Mouse (Mus musculus): Measurements from ENCODE around the gene Hormad1.

Hormad1 gene

DNA sequence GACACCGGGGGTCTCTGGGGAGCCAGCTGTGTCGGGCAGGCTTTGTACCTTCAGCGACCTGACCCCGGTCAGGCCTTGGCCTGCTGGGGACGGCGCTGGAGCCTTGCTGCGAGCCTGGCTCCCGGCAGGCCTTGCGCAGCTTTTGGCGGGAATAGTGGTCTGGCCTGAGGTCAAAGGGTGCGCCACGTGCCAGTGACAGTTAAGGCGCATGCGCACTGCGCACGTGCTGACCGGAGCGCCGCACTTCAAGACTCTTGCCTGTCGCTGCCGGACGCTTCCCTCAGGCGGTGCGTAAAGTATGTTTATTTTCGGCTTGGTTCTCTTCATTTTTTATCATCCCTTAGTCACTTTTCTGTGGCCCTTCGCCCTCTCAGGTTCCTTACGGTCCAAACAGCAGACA lies at the start of gene Hormad1:
Gene Hormad1, plus strand, starts transcription at position 241 of the 400 bp plus-strand sequence.
- DNase-seq (ENCODE audit: low spot score in 2 of 2): no peak

DNA sequence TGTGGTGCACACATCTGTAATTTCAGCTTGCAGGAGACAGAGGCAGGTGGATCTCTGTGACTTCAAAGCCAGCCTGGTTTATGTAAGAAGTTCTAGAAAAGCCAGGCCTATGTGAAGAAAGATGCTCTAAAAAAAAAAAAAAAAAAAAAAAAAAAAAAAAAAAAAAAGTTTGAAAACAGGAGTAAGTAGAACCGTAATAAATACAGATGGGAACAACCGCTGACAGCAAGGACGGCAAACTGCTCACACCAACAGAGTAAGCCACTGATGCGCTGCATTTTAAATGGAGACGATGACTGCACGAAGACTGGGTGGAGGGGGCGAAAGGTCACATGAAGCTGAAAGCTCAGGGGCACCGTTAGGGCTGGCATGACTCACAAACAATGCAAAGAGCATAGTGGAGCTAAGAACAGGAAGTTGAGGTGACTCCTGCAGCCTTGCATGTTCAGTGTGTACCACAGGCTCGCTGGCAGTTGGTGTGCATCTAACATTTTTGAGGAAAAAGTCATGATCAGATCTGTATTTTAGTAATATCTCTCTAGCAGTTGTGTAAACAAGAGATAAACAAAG lies 47.8 kb upstream of the Hormad1 start:
- DNase-seq (ENCODE audit: low spot score in 2 of 2): peak; percentile 40 to 46

DNA sequence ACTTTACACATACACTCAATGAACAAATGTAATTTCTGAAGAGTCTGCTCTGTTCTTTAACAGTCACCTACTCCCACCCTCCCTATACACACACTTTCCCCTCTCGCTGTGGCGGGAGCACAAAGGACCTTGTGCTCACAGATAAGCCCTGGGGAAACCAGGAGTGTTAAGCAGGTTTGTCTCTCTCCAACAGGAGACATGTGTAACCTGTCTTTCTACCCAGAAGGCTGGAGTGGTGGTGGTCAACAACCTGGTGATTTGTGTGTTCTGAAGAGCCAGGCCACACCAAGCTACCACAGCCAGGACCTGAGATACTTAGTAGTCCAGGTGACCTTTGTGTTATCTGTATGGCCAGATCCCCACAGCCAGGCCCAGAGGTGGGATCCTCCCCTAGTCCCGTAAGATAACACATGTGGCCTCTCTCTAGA lies 42.8 kb upstream of the Hormad1 start:
- DNase-seq (ENCODE audit: low spot score in 2 of 2): peak; percentile 44 to 68

GRCm38 (mm10) chr3:95517493-95517898 lies 42.0 kb upstream of the Hormad1 start:
- peak; percentile 48 to 68 for DNase-seq (ENCODE audit: low spot score in 2 of 2)

DNA sequence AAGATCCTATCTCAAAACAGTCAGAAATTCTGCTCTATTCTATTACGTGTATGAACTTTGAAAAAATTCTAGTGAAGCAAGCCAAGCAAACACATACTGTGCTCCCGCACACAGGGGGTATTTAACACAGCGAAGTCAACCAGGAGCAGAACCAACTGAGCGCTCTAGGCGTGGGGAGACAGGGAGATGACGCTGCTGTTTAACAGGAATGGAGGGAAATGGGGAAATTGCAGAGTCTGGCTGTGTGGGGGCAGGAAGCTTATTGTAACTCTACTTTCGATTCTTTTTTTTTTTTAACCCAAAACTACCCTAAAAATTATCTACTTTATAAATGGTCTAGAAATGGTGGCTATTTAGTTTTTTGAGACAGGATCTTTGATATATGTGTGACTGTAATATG lies 40.6 kb upstream of the Hormad1 start:
- peak; percentile 36 to 48 for DNase-seq (ENCODE audit: low spot score in 2 of 2)

GRCm38 (mm10) chr3:95519315-95519714 lies 40.2 kb upstream of the Hormad1 start:
- peak; percentile 59 to 77 for DNase-seq (ENCODE audit: low spot score in 2 of 2)

DNA sequence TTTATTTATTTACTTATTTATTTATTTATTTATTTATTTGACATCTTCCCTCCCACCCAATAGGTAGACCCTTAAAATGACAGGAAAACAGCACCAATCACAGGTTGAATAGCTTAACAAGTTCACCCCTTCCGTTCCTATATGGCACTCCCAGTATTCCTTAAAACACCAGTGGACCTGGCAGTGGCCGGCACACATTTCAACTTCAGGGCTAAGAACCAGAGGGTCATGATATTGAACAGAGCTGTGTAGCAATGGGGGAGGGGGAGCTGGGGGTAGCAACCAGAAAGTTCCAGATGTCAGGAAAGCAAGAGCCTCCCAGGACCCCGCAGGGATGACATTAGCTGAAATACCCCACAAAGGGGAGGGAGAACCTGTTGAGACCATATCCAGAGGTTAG lies 39.4 kb upstream of the Hormad1 start:
- no peak for DNase-seq (ENCODE audit: low spot score in 2 of 2)

- peak; percentile 77 to 80 for DNase-seq (ENCODE audit: low spot score in 2 of 2)
Observed at GRCm38 (mm10) chr3:95521168-95521567, 38.3 kb upstream of the Hormad1 start.

DNA sequence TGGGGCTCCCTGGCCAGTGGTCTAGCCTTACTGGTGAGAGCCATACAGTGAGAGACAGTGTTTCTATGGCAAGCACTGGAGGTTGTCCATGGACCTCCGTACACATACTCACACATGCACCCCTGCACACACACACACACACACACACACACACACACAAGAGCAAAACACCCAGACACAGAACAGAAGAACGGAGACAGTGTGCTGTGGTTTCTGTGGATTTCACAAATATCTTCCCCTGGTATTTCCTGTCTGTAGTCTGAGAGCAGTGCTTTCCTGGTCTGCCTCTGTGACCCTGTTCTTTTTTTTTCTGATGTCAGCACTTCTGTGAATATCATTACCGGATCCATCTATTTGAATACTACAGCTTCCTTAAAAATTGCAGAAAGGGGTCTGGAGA lies 35.8 kb upstream of the Hormad1 start:
- DNase-seq (ENCODE audit: low spot score in 2 of 2): peak; percentile 45 to 62

DNA sequence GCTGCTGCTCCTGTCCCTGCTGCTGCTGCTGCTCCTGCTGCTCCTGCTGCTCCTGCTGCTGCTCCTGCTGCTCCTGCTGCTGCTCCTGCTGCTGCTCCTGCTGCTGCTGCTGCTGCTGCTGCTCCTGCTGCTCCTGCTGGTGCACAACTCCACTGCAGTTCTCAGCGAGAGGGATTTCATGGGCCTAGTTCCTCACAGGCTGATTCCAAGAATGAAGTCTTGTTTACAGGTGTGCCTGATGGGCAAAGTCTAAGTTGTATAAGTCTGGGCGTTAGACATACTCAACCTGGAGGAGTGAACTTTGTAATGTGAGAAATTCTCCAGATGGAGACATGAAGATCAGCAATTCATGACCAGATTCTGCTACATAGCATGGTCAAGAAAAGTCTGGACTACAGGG lies 34.8 kb upstream of the Hormad1 start:
- no peak for DNase-seq (ENCODE audit: low spot score in 2 of 2)

GRCm38 (mm10) chr3:95526111-95526510 lies 33.4 kb upstream of the Hormad1 start:
- no peak for DNase-seq (ENCODE audit: low spot score in 2 of 2)

GRCm38 (mm10) chr3:95526622-95527211 lies 32.8 kb upstream of the Hormad1 start, which contains the start of gene Ctss:
Ctss (plus strand) TSS chr3:95526786.
- peak; percentile 65 to 72 for DNase-seq (ENCODE audit: low spot score in 2 of 2)

DNA sequence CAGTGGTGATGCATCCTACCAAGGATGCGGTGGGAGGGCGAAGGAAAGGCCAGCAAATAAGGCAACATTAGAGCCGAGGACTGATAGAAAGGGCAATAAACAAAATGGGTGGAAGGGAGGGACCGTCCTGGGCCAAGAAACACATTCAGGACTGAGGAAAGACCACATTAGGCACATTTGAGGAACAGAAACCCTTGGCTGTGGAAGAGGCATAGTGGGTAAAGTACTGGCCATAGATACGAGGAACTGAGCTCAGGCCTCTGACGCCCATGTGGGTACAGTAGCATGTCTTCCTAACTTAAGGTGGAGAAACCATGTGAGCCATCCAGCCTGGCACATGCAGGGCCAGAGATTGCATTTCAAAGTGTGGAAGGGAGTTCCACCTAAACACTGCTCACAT lies 29.7 kb upstream of the Hormad1 start:
- peak; percentile 44 to 54 for DNase-seq (ENCODE audit: low spot score in 2 of 2)

DNA sequence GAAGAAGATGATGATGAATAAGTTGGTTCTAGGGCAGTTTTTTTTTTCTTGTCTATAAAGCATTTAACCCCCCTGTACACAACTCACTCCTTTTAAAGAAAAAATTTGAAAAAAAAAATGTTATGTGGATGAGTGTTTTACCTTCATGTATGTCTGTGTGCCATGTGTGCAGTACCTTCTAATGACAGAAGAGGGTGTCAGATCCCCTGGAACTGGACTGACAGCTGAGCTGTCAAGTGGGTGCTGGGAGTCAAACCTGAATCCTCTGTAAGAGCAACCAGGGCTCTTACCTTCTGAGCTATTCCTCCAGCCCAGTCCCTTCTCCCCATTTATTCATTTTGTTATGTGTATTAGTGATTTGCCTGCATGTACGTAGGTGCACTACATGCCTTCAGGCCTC lies 28.5 kb upstream of the Hormad1 start:
- no peak for DNase-seq (ENCODE audit: low spot score in 2 of 2)

DNA sequence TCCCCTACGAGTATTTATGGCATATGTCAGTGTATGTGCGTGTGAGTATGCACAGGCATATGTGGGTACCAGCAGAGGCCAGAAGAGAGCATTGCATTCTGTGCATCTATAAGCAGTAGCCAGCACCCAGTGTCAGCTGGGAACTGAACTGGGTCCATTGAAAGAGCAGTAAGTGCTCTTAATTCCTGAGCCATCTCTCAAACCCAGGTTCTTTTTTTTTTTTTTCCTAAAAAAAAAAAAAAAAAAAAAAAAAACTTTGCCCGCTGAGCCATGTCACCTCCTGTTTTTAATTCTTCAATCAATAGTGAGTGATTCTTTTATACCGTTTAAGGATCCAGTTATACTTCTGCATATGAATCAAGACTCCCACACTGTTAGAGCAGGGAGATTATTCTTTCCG lies 26.1 kb upstream of the Hormad1 start:
- no peak for DNase-seq (ENCODE audit: low spot score in 2 of 2)

- DNase-seq (ENCODE audit: low spot score in 2 of 2): no peak
Observed at GRCm38 (mm10) chr3:95534927-95535326, 24.6 kb upstream of the Hormad1 start.

GRCm38 (mm10) chr3:95538936-95539335 lies 20.5 kb upstream of the Hormad1 start:
- DNase-seq (ENCODE audit: low spot score in 2 of 2): no peak

- DNase-seq (ENCODE audit: low spot score in 2 of 2): no peak
Observed at GRCm38 (mm10) chr3:95539837-95540236, 19.6 kb upstream of the Hormad1 start.

DNA sequence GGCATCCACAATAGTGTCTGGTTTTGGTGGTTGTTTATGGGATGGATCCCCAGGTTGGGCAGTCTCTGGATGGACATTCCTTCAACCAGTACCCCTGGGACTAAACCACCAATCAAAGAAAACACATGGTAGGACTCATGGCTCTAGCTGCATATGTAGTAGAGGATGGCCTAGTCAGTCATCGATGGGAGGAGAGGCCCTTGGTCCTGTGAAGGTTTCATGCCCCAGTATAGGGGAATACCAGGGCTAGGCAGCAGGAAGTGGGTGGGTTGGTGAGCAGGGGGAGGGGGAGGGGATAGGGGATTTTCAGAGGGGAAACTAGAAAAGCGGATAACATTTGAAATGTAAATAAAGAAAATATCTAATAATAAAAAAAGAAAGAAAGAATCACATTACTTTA lies 18.3 kb upstream of the Hormad1 start:
- DNase-seq (ENCODE audit: low spot score in 2 of 2): peak; percentile 62 to 70

GRCm38 (mm10) chr3:95542171-95542570 lies 17.3 kb upstream of the Hormad1 start:
- no peak for DNase-seq (ENCODE audit: low spot score in 2 of 2)

GRCm38 (mm10) chr3:95542981-95543380 lies 16.5 kb upstream of the Hormad1 start:
- no peak for DNase-seq (ENCODE audit: low spot score in 2 of 2)

DNA sequence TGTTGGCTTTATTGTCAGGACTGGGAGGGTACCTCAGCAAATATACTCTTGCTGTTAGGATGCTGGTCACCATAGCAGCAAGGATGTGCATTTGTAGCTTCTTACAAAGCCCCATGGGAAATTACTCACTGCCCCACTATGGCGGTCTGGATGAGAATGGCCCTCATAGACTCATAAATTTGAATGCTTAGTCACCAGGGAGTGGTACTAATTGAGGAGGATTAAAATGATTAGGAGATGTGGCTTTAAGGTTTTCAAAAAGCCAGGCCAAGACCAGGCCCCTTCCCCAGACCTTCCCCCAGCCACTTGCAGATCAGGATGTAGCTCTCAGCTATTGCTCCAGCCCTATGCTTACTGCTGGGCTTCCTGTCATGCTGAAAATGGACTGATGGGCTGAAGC lies 9.3 kb upstream of the Hormad1 start:
- DNase-seq (ENCODE audit: low spot score in 2 of 2): no peak

GRCm38 (mm10) chr3:95553986-95554385 lies 5.5 kb upstream of the Hormad1 start:
- DNase-seq (ENCODE audit: low spot score in 2 of 2): no peak

DNA sequence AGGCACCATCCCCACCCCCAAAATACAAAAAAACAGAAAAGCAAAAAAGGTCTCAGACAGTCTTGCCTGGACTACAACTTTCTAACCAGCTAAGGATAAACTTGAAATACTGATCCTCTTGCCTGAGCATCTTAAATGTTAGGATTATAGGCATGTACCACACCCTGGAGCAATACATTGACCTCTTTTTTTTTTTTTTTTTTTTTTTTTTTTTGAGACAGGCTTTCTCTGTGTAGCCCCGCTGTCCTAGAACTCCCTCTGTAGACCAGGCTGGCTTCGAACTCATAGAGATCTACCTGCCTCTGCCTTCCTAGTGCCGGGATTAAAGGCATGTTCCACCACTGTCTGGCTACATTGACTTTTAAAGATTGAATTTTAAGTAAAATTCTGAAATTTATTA lies 1.3 kb downstream of the Hormad1 start:
- DNase-seq (ENCODE audit: low spot score in 2 of 2): no peak

Data from spleen, postnatal 36 days (tissue).